Mouse (Mus musculus) retina, adult 2 months (tissue): ENCODE measurements at regions not wholly inside any gene's neighbourhood (a gene's known extent, or its start where the extent isn't known, plus 50 kb on each side); places are given as distances from the start of the nearest gene placed in this dataset.
"Not testable (repeated sequence)": the region's sequence is repeated elsewhere in the genome, so short reads cannot be mapped to it uniquely, and the experiment has no call there.

Experiments used
- DNase-seq: peaks from one replicate; pipeline ENCODE4 v3.0.0-alpha.2; 2012; ENCODE audit warnings: low read depth, low spot score

- DNase-seq, result no peak
Measured at GRCm38 (mm10) chr17:83039563-83039962, 175.5 kb upstream of the Pkdcc start.

- DNase-seq, result no peak
Measured at GRCm38 (mm10) chr17:83044515-83044914, 170.6 kb upstream of the Pkdcc start.

GRCm38 (mm10) chr17:83049972-83050535 lies 165.0 kb upstream of the Pkdcc start:
- DNase-seq, result no peak

- no peak for DNase-seq
Measured at GRCm38 (mm10) chr17:83050591-83051197, 164.4 kb upstream of the Pkdcc start.

GRCm38 (mm10) chr17:83052613-83053140 lies 162.4 kb upstream of the Pkdcc start:
- no peak for DNase-seq

GRCm38 (mm10) chr17:83057832-83058231 lies 157.3 kb upstream of the Pkdcc start:
- no peak for DNase-seq

- DNase-seq, result no peak
Measured at GRCm38 (mm10) chr17:83061843-83062242, 153.2 kb upstream of the Pkdcc start.

GRCm38 (mm10) chr17:83063848-83064247 lies 151.2 kb upstream of the Pkdcc start:
- no peak for DNase-seq

- not testable (repeated sequence) for DNase-seq
Measured at GRCm38 (mm10) chr17:83064376-83064775, 150.7 kb upstream of the Pkdcc start.

- DNase-seq, result no peak
Measured at GRCm38 (mm10) chr17:83069246-83069645, 145.8 kb upstream of the Pkdcc start.

- DNase-seq, result no peak
Measured at GRCm38 (mm10) chr17:83071746-83072145, 143.3 kb upstream of the Pkdcc start.

- no peak for DNase-seq
Measured at GRCm38 (mm10) chr17:83072175-83072574, 142.9 kb upstream of the Pkdcc start.

- DNase-seq, result no peak
Measured at GRCm38 (mm10) chr17:83074893-83075292, 140.2 kb upstream of the Pkdcc start.

GRCm38 (mm10) chr17:83077737-83078600 lies 137.1 kb upstream of the Pkdcc start:
- DNase-seq, result no peak

- no peak for DNase-seq
Measured at GRCm38 (mm10) chr17:83078601-83079360, 136.3 kb upstream of the Pkdcc start.

- DNase-seq, result no peak
Measured at GRCm38 (mm10) chr17:83079361-83079685, 135.8 kb upstream of the Pkdcc start.

GRCm38 (mm10) chr17:83081729-83082128 lies 133.4 kb upstream of the Pkdcc start:
- no peak for DNase-seq

- no peak for DNase-seq
Measured at GRCm38 (mm10) chr17:83083521-83083920, 131.6 kb upstream of the Pkdcc start.

- DNase-seq, result no peak
Measured at GRCm38 (mm10) chr17:83085792-83086475, 129.2 kb upstream of the Pkdcc start.

- no peak for DNase-seq
Measured at GRCm38 (mm10) chr17:83086703-83087102, 128.4 kb upstream of the Pkdcc start.

GRCm38 (mm10) chr17:83088471-83088870 lies 126.6 kb upstream of the Pkdcc start:
- DNase-seq, result no peak
